ENCODE assay signal across 7 mouse cellular contexts in the genomic region with DNA sequence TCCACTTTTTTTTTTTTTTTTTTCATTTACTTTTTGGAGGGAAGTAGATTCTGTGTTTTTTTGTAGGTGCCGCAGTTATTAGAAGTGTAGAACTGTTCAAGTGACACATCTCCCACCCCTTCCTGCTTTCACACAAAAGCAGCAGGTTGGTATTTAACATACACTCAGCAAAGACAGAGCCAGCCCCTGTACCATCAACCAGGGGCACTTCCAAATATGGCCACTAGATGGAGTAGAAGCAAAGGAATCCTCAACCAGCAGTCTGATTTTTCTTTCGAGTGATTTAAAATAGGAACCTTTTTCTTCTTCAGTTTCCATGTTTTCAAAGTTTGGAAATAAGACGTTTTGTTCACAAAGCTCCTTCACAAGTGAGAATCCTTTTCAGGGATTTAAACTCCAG.
DNase-seq lines count a peak whose midpoint lies in the region; ATAC-seq and TF ChIP-seq lines count a peak whose summit lies in the region.

No protein-coding gene starts in this region.

- no peak overlapping the region for H3K4me2 ChIP-seq in lung, embryonic 14.5 days

- H3K79me3 ChIP-seq in C2C12 (ENCODE audit: low read depth), result no peaks in the 10 kb centered on the region

- DNase-seq in ES-E14 (ENCODE audit: low read depth, low spot score), result peak; percentile 36
- peak; percentile 28 to 32 for DNase-seq in cerebellum, adult 2 months
- peak; percentile 80 for DNase-seq in forelimb bud, embryonic 11.5 days (ENCODE audit: low read depth, low spot score)
- DNase-seq in layer of hippocampus, adult 11-12 months (ENCODE audit: low spot score), result peak; percentile 78
- DNase-seq in lung, embryonic 14.5 days, result peak; percentile 90
- peak; percentile 87 for DNase-seq in retina, embryonic 14.5 days (ENCODE audit: low spot score)

- no peak overlapping the region for H3K9ac ChIP-seq in ES-E14 (ENCODE audit: insufficient read depth, low read depth, low read length, poor library complexity, severe bottlenecking)
- H3K9ac ChIP-seq in lung, embryonic 14.5 days, result no peak overlapping the region

- H3K4me3 ChIP-seq in C2C12 (ENCODE audit: insufficient read depth, poor library complexity, severe bottlenecking) (no peak overlapping the region), ES-E14 (ENCODE audit: insufficient read depth in 1 of 2, low read depth in 1 of 2, low read length in 2 of 2, poor library complexity in 1 of 2, severe bottlenecking in 1 of 2) (no peak overlapping the region)
- H3K4me3 ChIP-seq in cerebellum, adult 2 months (replicated peaks; ENCODE audit: insufficient read depth, low read depth, low read length), result no peak overlapping the region
- no peak overlapping the region for H3K4me3 ChIP-seq in lung, embryonic 14.5 days (ENCODE audit: low read depth, low read length)

- H3ac ChIP-seq in C2C12 (ENCODE audit: control insufficient read depth, insufficient read length, low read depth), result no peak overlapping the region

- no peaks in the 10 kb centered on the region for H3K9me3 ChIP-seq in ES-E14 (ENCODE audit: control insufficient read depth, insufficient read depth, low read depth, low read length)
- no peaks in the 10 kb centered on the region for H3K9me3 ChIP-seq in lung, embryonic 14.5 days (ENCODE audit: low read depth, low read length)

- no peaks in the 10 kb centered on the region for H3K4me1 ChIP-seq in ES-E14 (ENCODE audit: control insufficient read depth in 2 of 2, insufficient read depth in 2 of 2, low read length in 2 of 2, poor library complexity in 1 of 2)
- H3K4me1 ChIP-seq in cerebellum, adult 2 months (ENCODE audit: control insufficient read depth, insufficient read depth, low read length), result no peaks in the 10 kb centered on the region
- H3K4me1 ChIP-seq in lung, embryonic 14.5 days (ENCODE audit: insufficient read depth), result no peaks in the 10 kb centered on the region

- H3K27me3 ChIP-seq in C2C12 (ENCODE audit: control insufficient read depth, insufficient read depth, insufficient read length), result no peaks in the 10 kb centered on the region
- no peaks in the 10 kb centered on the region for H3K27me3 ChIP-seq in cerebellum, adult 2 months (ENCODE audit: control insufficient read depth, insufficient read depth, low read length)
- no peaks in the 10 kb centered on the region for H3K27me3 ChIP-seq in lung, embryonic 14.5 days (ENCODE audit: insufficient read depth, low read length)

- 19% methylated on average over 3 of the region's 3 CpGs for WGBS in cerebellum, adult 2 months
- WGBS in lung, embryonic 14.5 days, result 19% methylated on average over 3 of the region's 3 CpGs

- TF ChIP-seq CTCF in C2C12 (IDR thresholded peaks at IDR 0.05; ENCODE audit: control insufficient read depth, insufficient read depth, insufficient read length), result peak; percentile 19
- TF ChIP-seq CTCF in cerebellum, adult 2 months (IDR thresholded peaks at IDR 0.05; ENCODE audit: borderline replicate concordance, insufficient read depth, low read depth, low read length), result peak; percentile 65; the same call in 1 of the 2 replicates
- peak; percentile 93 for TF ChIP-seq CTCF in lung, embryonic 14.5 days (IDR thresholded peaks at IDR 0.05; ENCODE audit: low read depth)

- no peak overlapping the region for H3K27ac ChIP-seq in ES-E14 (ENCODE audit: insufficient read depth, low read depth, low read length, poor library complexity, severe bottlenecking)
- H3K27ac ChIP-seq in cerebellum, adult 2 months (ENCODE audit: insufficient read depth, low read length), result no peak overlapping the region
- no peak overlapping the region for H3K27ac ChIP-seq in lung, embryonic 14.5 days (ENCODE audit: low read depth)

- no peaks in the 10 kb centered on the region for H3K36me3 ChIP-seq in C2C12 (ENCODE audit: control insufficient read depth, insufficient read depth)
- no peaks in the 10 kb centered on the region for H3K36me3 ChIP-seq in ES-E14 (ENCODE audit: control insufficient read depth, insufficient read depth, low read length, poor library complexity, severe bottlenecking)
- peaks cover 5% of the 10 kb centered on the region; the same call in 1 of the 2 replicates for H3K36me3 ChIP-seq in lung, embryonic 14.5 days (ENCODE audit: insufficient read depth)

- in situ Hi-C loops in ES-E14 (cut with MboI; ENCODE audit: low sequenced_read_pairs in 2 of 2, unreplicated experiment in 2 of 2), result loop anchor here in 1 of 2 experiments (10.0 kb wide), 1 partner anchor 228 kb away; no protein-coding TSS in a partner anchor

- no peak for TF ChIP-seq POLR2A in cerebellum, adult 2 months (IDR thresholded peaks at IDR 0.05; ENCODE audit: borderline replicate concordance, insufficient read depth, low read length)

- 0 out of 2 replicates have a peak, but pooled peaks have one; percentile 38 for ATAC-seq in lung, embryonic 14.5 days (ENCODE audit: insufficient read depth)

- no peaks in the 10 kb centered on the region for H3K79me2 ChIP-seq in C2C12 (ENCODE audit: control insufficient read depth, insufficient read depth)

TF ChIP-seq in C2C12, 6 proteins besides CTCF, POLR2A, EP300 and RAD21:
- TF ChIP-seq USF1 (IDR thresholded peaks at IDR 0.05; ENCODE audit: low read depth), result no peak
- TF ChIP-seq MYOG (IDR thresholded peaks at IDR 0.05; ENCODE audit: control insufficient read depth, extremely low read depth, insufficient read length), result no peak
- no peak for TF ChIP-seq FOSL1 (IDR thresholded peaks at IDR 0.05; ENCODE audit: insufficient read depth, low read length, poor library complexity, severe bottlenecking)
- TF ChIP-seq MYOD1 (IDR thresholded peaks at IDR 0.05; ENCODE audit: control insufficient read depth, insufficient read length, low read depth), result no peak
- TF ChIP-seq CEBPB (IDR thresholded peaks at IDR 0.05; ENCODE audit: low read depth), result no peak
- no peak for TF ChIP-seq MAX (IDR thresholded peaks at IDR 0.05)

TF ChIP-seq in ES-E14, 5 proteins besides CTCF, POLR2A, EP300 and RAD21:
- TF ChIP-seq ZC3H11A (IDR thresholded peaks at IDR 0.05; ENCODE audit: borderline replicate concordance, low read depth, low read length) (peak; percentile 82), ZNF384 (IDR thresholded peaks at IDR 0.05; ENCODE audit: low read depth, low read length) (no peak), CHD2 (IDR thresholded peaks at IDR 0.05; ENCODE audit: low read depth, low read length) (no peak)

Comparison
In these comparisons a context has a peak if more than half of its experiments do, and no peak if none do; other contexts are left out.
1. CTCF ChIP-seq: peak in every context shown above with its lines; median percentile 93 in lung, embryonic 14.5 days; 65 in cerebellum, adult 2 months; 19 in C2C12.
2. DNase-seq: peak in every context shown above with its lines; median percentile 90 in lung, embryonic 14.5 days; 87 in retina, embryonic 14.5 days; 80 in forelimb bud, embryonic 11.5 days; 78 in layer of hippocampus, adult 11-12 months; 36 in ES-E14; 30 in cerebellum, adult 2 months.